ENCODE assay signal across 7 mouse cellular contexts in the genomic region with DNA sequence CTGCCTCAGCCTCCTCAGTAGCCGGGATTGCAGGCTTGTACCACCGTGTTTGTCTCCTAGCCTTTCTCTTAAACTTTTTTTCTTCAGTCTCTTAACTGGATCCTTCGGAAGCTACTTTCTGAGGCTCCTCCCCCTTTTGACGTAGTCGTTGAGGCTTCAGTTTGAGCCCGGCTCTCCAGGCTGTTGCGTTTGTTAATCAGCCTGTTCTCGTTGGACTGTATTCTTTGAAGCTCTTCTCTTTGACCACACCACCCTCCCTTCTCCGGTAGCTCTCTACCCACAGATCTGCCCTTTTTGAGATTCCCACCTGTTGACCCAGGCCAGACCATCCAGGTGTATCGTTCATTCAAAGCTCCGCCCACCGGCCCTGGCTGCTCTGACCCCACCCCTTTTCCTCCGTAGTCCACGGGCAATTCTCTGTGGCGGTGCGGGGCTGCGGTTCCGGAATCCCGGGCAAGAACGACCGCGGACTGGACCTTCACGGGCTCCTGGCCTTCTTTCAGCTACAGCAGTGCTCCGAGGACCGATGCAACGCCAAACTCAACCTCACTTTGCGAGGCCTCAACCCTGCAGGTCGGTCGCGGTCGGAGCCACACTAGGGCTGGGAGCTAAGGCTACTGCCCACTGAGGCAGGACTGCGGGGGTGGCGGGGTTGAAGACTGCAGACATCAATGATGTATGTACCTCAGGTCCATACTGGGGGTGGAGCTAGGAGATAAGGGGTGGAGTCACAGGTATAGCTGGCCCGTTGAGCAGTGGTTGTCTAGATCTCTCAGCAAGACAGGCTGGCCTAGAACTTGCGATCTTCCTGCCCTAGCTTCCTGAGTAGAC. TPM values are rescaled to one million over a fixed set of nuclear protein-coding genes. Genes with fewer than 3 reads are reported as not detected.
A peak's percentile ranks its signal among the peaks of the same experiment; 100 is the strongest.
DNase-seq lines count a peak whose midpoint lies in the region; ATAC-seq and TF ChIP-seq lines count a peak whose summit lies in the region.

No protein-coding gene starts in this region.

- intact Hi-C loops in left cerebral cortex, postnatal 10 days (cut with DNase I): no loop called here

- ATAC-seq in embryonic facial prominence, embryonic 11.5 days (replicated peaks; ENCODE audit: insufficient number of reproducible peaks, low FRiP score, low TSS enrichment, low read depth): no peak; the same call in 1 of the 2 replicates

- no peaks in the 10 kb centered on the region for H3K36me3 ChIP-seq in embryonic facial prominence, embryonic 11.5 days (replicated peaks; ENCODE audit: control insufficient read depth, insufficient read depth, low read depth, low read length)
- H3K36me3 ChIP-seq in kidney, adult 2 months (ENCODE audit: control insufficient read depth, insufficient read depth, low read length): no peaks in the 10 kb centered on the region
- H3K36me3 ChIP-seq in macrophage (ENCODE audit: inconsistent target): no peaks in the 10 kb centered on the region

- TF ChIP-seq POLR2A in kidney, adult 2 months (IDR thresholded peaks at IDR 0.05; ENCODE audit: low read depth, low read length): no peak

- no peaks in the 10 kb centered on the region for H3K9me3 ChIP-seq in embryonic facial prominence, embryonic 11.5 days (replicated peaks; ENCODE audit: control insufficient read depth, low read length)

- H3K4me3 ChIP-seq in embryonic facial prominence, embryonic 11.5 days (ENCODE audit: low read depth, low read length): peak overlapping the region; percentile 19
- H3K4me3 ChIP-seq in kidney, adult 2 months (ENCODE audit: insufficient read depth, low read depth, low read length): peak overlapping the region; percentile 48
- peak overlapping the region; percentile 17 for H3K4me3 ChIP-seq in macrophage (ENCODE audit: inconsistent target)

- WGBS in embryonic facial prominence, embryonic 11.5 days: 2% methylated on average over 35 of the region's 35 CpGs
- WGBS in kidney, adult 2 months: 3% methylated on average over 35 of the region's 35 CpGs
- 2% methylated on average over 33 of the region's 35 CpGs for WGBS in macrophage (ENCODE audit: missing documents)

- no peak overlapping the region for H3K9ac ChIP-seq in embryonic facial prominence, embryonic 11.5 days (replicated peaks; ENCODE audit: low read length)

- peak overlapping the region; percentile 46 for H3K4me2 ChIP-seq in embryonic facial prominence, embryonic 11.5 days (ENCODE audit: low read depth, low read length)

- TF ChIP-seq CTCF in kidney, adult 2 months (conservative IDR thresholded peaks at IDR 0.05; ENCODE audit: insufficient read depth, insufficient read length, low read depth, low read length): no peak

- DNase-seq in thymus, postnatal 0 days (ENCODE audit: low spot score): peak; percentile 31
- DNase-seq in thymus, postnatal 10 days (ENCODE audit: low spot score in 2 of 2): no peak
- peak; percentile 48 for DNase-seq in embryonic facial prominence, embryonic 11.5 days (ENCODE audit: low spot score)
- DNase-seq in kidney, adult 2 months: peak; percentile 46
- DNase-seq in thymus, postnatal 25 days: peak; percentile 22
- DNase-seq in left cerebral cortex, postnatal 10 days (ENCODE audit: extremely low spot score in 1 of 2, low spot score in 2 of 2): no peak

- H3K27me3 ChIP-seq in embryonic facial prominence, embryonic 11.5 days (ENCODE audit: control insufficient read depth, insufficient read depth, low read length): peaks cover 46% of the 10 kb centered on the region
- H3K27me3 ChIP-seq in kidney, adult 2 months (replicated peaks; ENCODE audit: control insufficient read depth, insufficient read depth, low read length): no peaks in the 10 kb centered on the region; the same call in 1 of the 2 replicates

- H3K27ac ChIP-seq in embryonic facial prominence, embryonic 11.5 days (replicated peaks; ENCODE audit: low read depth, low read length): no peak overlapping the region
- no peak overlapping the region for H3K27ac ChIP-seq in kidney, adult 2 months (ENCODE audit: insufficient read depth, low read depth, low read length)
- no peak overlapping the region for H3K27ac ChIP-seq in macrophage

- H3K4me1 ChIP-seq in embryonic facial prominence, embryonic 11.5 days (ENCODE audit: control insufficient read depth, insufficient read depth, low read length): peaks cover 3% of the 10 kb centered on the region; the same call in 1 of the 2 replicates
- H3K4me1 ChIP-seq in kidney, adult 2 months (ENCODE audit: control insufficient read depth, insufficient read depth, low read length): no peaks in the 10 kb centered on the region

- H3K79me2 ChIP-seq in macrophage (ENCODE audit: inconsistent target): no peaks in the 10 kb centered on the region

RNA-seq across cellular contexts. Expression of gene Lypd3, which starts 1.9 kb away (rescaled TPM):
- 1.8 and 2.2 TPM in 2 replicates for polyA plus RNA-seq in thymus, postnatal 0 days (2015; fragmentation: Nextera tagmentation; extraction: Ambion mirVana)
- 2.0 and 2.1 TPM in 2 replicates for polyA plus RNA-seq in embryonic facial prominence, embryonic 11.5 days (2014; fragmentation: Nextera tagmentation; extraction: Ambion mirVana)
- 0.06 and 0.67 TPM in 2 replicates for polyA plus RNA-seq in kidney, adult 2 months (2012; rRNA removed)
- not detected for total RNA-seq in macrophage (2018; cell fraction: chromatin; rRNA removed)
- not detected for total RNA-seq in macrophage (2018; cell fraction: cytosol; rRNA removed)
- not detected for total RNA-seq in macrophage (2018; cell fraction: nucleus; rRNA removed)
- polyA plus RNA-seq in macrophage (2018): not detected in 3 replicates
- under 1 TPM; 0.47 to 0.57 TPM for total RNA-seq in left cerebral cortex, postnatal 10 days (2021)

RNA-seq across cellular contexts. Expression of gene Phldb3, which starts 27.7 kb away (rescaled TPM):
- 0.47 and 0.73 TPM in 2 replicates for polyA plus RNA-seq in thymus, postnatal 0 days (2015; fragmentation: Nextera tagmentation; extraction: Ambion mirVana)
- polyA plus RNA-seq in embryonic facial prominence, embryonic 11.5 days (2014; fragmentation: Nextera tagmentation; extraction: Ambion mirVana): 0.10 and 0.13 TPM in 2 replicates
- polyA plus RNA-seq in kidney, adult 2 months (2012; rRNA removed): 2.8 and 3.1 TPM in 2 replicates
- 10 to 100 TPM in 2 of 26 experiments, 1 to 10 TPM in 24; 1.0 to 12.9 (median 5.0) TPM for total RNA-seq in macrophage (2018; cell fraction: chromatin; rRNA removed)
- 1 to 10 TPM; 2.1 to 6.8 (median 4.8) TPM for total RNA-seq in macrophage (2018; cell fraction: cytosol; rRNA removed)
- total RNA-seq in macrophage (2018; cell fraction: nucleus; rRNA removed): 1 to 10 TPM; 1.2 to 7.6 (median 3.1) TPM
- 3.0 to 4.3 TPM (median 4.0 TPM) in 3 replicates for polyA plus RNA-seq in macrophage (2018)
- total RNA-seq in left cerebral cortex, postnatal 10 days (2021): under 1 TPM; 0.41 to 0.54 TPM

RNA-seq across cellular contexts. Expression of gene Tex101, which starts 38.2 kb away (rescaled TPM):
- not detected in 2 replicates for polyA plus RNA-seq in thymus, postnatal 0 days (2015; fragmentation: Nextera tagmentation; extraction: Ambion mirVana)
- polyA plus RNA-seq in embryonic facial prominence, embryonic 11.5 days (2014; fragmentation: Nextera tagmentation; extraction: Ambion mirVana): not detected in 2 replicates
- 0.14 TPM in 1 of 2 replicates, not detected in the other for polyA plus RNA-seq in kidney, adult 2 months (2012; rRNA removed)
- total RNA-seq in macrophage (2018; cell fraction: chromatin; rRNA removed): not detected
- not detected for total RNA-seq in macrophage (2018; cell fraction: cytosol; rRNA removed)
- not detected for total RNA-seq in macrophage (2018; cell fraction: nucleus; rRNA removed)
- not detected in 3 replicates for polyA plus RNA-seq in macrophage (2018)
- total RNA-seq in left cerebral cortex, postnatal 10 days (2021): not detected

RNA-seq across cellular contexts. Expression of gene Zfp575, which starts 50.8 kb away (rescaled TPM):
- polyA plus RNA-seq in thymus, postnatal 0 days (2015; fragmentation: Nextera tagmentation; extraction: Ambion mirVana): 0.48 and 0.71 TPM in 2 replicates
- 0.91 and 1.4 TPM in 2 replicates for polyA plus RNA-seq in embryonic facial prominence, embryonic 11.5 days (2014; fragmentation: Nextera tagmentation; extraction: Ambion mirVana)
- 0.11 and 0.15 TPM in 2 replicates for polyA plus RNA-seq in kidney, adult 2 months (2012; rRNA removed)
- under 1 TPM in 1 of 26 experiments, not detected in 25; 0.60 TPM for total RNA-seq in macrophage (2018; cell fraction: chromatin; rRNA removed)
- not detected for total RNA-seq in macrophage (2018; cell fraction: cytosol; rRNA removed)
- total RNA-seq in macrophage (2018; cell fraction: nucleus; rRNA removed): not detected
- 0.10 TPM in 1 of 3 replicates, not detected in the others for polyA plus RNA-seq in macrophage (2018)
- total RNA-seq in left cerebral cortex, postnatal 10 days (2021): 1 to 10 TPM; 7.7 to 8.3 TPM

RNA-seq across cellular contexts. Expression of gene Ethe1, which starts 50.9 kb away (rescaled TPM):
- 39.2 and 39.9 TPM in 2 replicates for polyA plus RNA-seq in thymus, postnatal 0 days (2015; fragmentation: Nextera tagmentation; extraction: Ambion mirVana)
- polyA plus RNA-seq in embryonic facial prominence, embryonic 11.5 days (2014; fragmentation: Nextera tagmentation; extraction: Ambion mirVana): 24.4 and 27.2 TPM in 2 replicates
- polyA plus RNA-seq in kidney, adult 2 months (2012; rRNA removed): 172 and 173 TPM in 2 replicates
- 1 to 10 TPM in 16 of 26 experiments, under 1 TPM in 6, not detected in 4; 0.53 to 3.9 (median 1.7) TPM for total RNA-seq in macrophage (2018; cell fraction: chromatin; rRNA removed)
- total RNA-seq in macrophage (2018; cell fraction: cytosol; rRNA removed): 10 to 100 TPM; 16.2 to 35.5 (median 27.0) TPM
- 1 to 10 TPM; 2.0 to 7.8 (median 4.6) TPM for total RNA-seq in macrophage (2018; cell fraction: nucleus; rRNA removed)
- polyA plus RNA-seq in macrophage (2018): 20.8 to 29.7 TPM (median 27.4 TPM) in 3 replicates
- total RNA-seq in left cerebral cortex, postnatal 10 days (2021): 10 to 100 TPM; 11.9 to 13.0 TPM

Comparison
In these comparisons a context has a peak if more than half of its experiments do, and no peak if none do; other contexts are left out.
1. DNase-seq: peak in thymus, postnatal 0 days (single experiment), embryonic facial prominence, embryonic 11.5 days (single experiment), kidney, adult 2 months (single experiment) and thymus, postnatal 25 days (single experiment); none in thymus, postnatal 10 days (0 of 2) and left cerebral cortex, postnatal 10 days (0 of 2).
2. Peak in every context shown above with its lines, with median percentiles within 50 percentile points of each other: H3K4me3 ChIP-seq.